Mouse (Mus musculus) heart, embryonic 13.5 days (tissue): ENCODE results near the gene E330009J07Rik. TPM values are rescaled to one million over a fixed set of nuclear protein-coding genes. Genes with fewer than 3 reads are reported as not detected.

Experiments used
- ATAC-seq: fragments of 200-750 bp; cut with Nextera tagmentation; 2 replicates; pipeline ENCODE4 v1.8.0; 2017; ENCODE audit warnings: moderate TSS enrichment; ENCODE audit not compliant: insufficient number of reproducible peaks, low FRiP score, low TSS enrichment; ENCODE audit errors: extremely low read depth
- H3K27ac ChIP-seq: fragments of 300-500 bp; sonication (generic); replicated peaks from 2 replicates; pipeline ENCODE4 v1.5.1; 2015; ENCODE audit warnings: moderate library complexity, mild to moderate bottlenecking, inconsistent platforms
- H3K27me3 ChIP-seq: fragments of 300-500 bp; sonication (generic); replicated peaks from 2 replicates; pipeline ENCODE4 v1.6.1; 2015; ENCODE audit warnings: mild to moderate bottlenecking, inconsistent platforms
- H3K36me3 ChIP-seq: fragments of 300-500 bp; sonication (generic); 2 replicates; pipeline ENCODE4 v1.6.1; 2015; ENCODE audit warnings: mild to moderate bottlenecking, inconsistent platforms
- H3K4me1 ChIP-seq: fragments of 300-500 bp; sonication (generic); 2 replicates; pipeline ENCODE4 v1.6.1; 2015; ENCODE audit warnings: inconsistent platforms
- H3K4me2 ChIP-seq: fragments of 300-500 bp; sonication (generic); 2 replicates; pipeline ENCODE4 v1.6.1; 2015; ENCODE audit warnings: inconsistent platforms, mild to moderate bottlenecking, moderate library complexity
- H3K4me3 ChIP-seq: fragments of 300-500 bp; sonication (generic); 2 replicates; pipeline ENCODE4 v1.5.1; 2015; ENCODE audit warnings: moderate library complexity, mild to moderate bottlenecking, inconsistent platforms
- H3K9ac ChIP-seq: fragments of 300-500 bp; sonication (generic); 2 replicates; pipeline ENCODE4 v1.6.1; 2015; ENCODE audit warnings: inconsistent platforms, mild to moderate bottlenecking, moderate library complexity
- H3K9me3 ChIP-seq: fragments of 300-500 bp; sonication (generic); 2 replicates; pipeline ENCODE4 v1.6.1; 2016; ENCODE audit warnings: inconsistent platforms
- WGBS: fragments of 180-500 bp; shearing (Covaris S2); methylation state at CpG from one replicate; pipeline ENCODE4 v1.1.7; 2015; ENCODE audit warnings: mixed read lengths; 5-methylcytosine and 5-hydroxymethylcytosine counted together
- polyA plus RNA-seq: library from polyadenylated mRNA; unstranded; fragments of >200 nt; fragmentation: Nextera tagmentation; extraction: Ambion mirVana; gene quantifications from 2 replicates; pipeline ENCODE4 v1.2.1, GENCODE M21; 2015

The E330009J07Rik gene
- polyA plus RNA-seq, 1 experiment from 2014 or later = 3.1 TPM

GRCm38 (mm10) chr6:40393213-40393612 lies 42.7 kb downstream of the E330009J07Rik start:
- no peak overlapping the region for H3K4me2 ChIP-seq
- H3K27ac ChIP-seq = no peak overlapping the region
- 0 out of 2 replicates have a peak, but pooled peaks cover under 1% of the 10 kb centered on the region for H3K9me3 ChIP-seq
- no peaks in the 10 kb centered on the region for H3K27me3 ChIP-seq
- peaks cover 30% of the 10 kb centered on the region for H3K36me3 ChIP-seq
- peak; percentile 37; the same call in 1 of the 2 replicates for ATAC-seq
- no peak overlapping the region for H3K9ac ChIP-seq
- no peak overlapping the region for H3K4me3 ChIP-seq
- peaks cover 6% of the 10 kb centered on the region for H3K4me1 ChIP-seq
- 27% methylated on average over 3 of the region's 3 CpGs for WGBS

- Histone ChIP-seq H3K9me3 (no peaks in the 10 kb centered on the region), H3K9ac (no peak overlapping the region), H3K4me3 (no peak overlapping the region), H3K27ac (no peak overlapping the region), H3K27me3 (no peaks in the 10 kb centered on the region), H3K4me2 (no peak overlapping the region), H3K36me3 (peaks cover 22% of the 10 kb centered on the region), H3K4me1 (peaks cover 9% of the 10 kb centered on the region)
- no peak for ATAC-seq
- WGBS = 83% methylated on average over 1 of the region's 1 CpGs
These were observed 45.0 kb downstream of the E330009J07Rik start for GRCm38 (mm10) chr6:40390975-40391374.

- Histone ChIP-seq H3K4me2 (peak overlapping the region; percentile 29), H3K4me1 (peaks cover 9% of the 10 kb centered on the region), H3K27me3 (no peaks in the 10 kb centered on the region), H3K27ac (peak overlapping the region; percentile 20; the same call in 1 of the 2 replicates), H3K36me3 (peaks cover 9% of the 10 kb centered on the region; the same call in 1 of the 2 replicates), H3K9ac (peak overlapping the region; percentile 63), H3K9me3 (no peaks in the 10 kb centered on the region), H3K4me3 (no peak overlapping the region; the same call in 1 of the 2 replicates)
- no peak for ATAC-seq
- WGBS = 17% methylated on average over 4 of the region's 4 CpGs
These were observed 47.3 kb downstream of the E330009J07Rik start for GRCm38 (mm10) chr6:40388660-40389059.

GRCm38 (mm10) chr6:40385682-40386081 lies 50.3 kb downstream of the E330009J07Rik start:
- H3K9me3 ChIP-seq = no peaks in the 10 kb centered on the region
- peaks cover 22% of the 10 kb centered on the region for H3K36me3 ChIP-seq
- ATAC-seq = no peak
- H3K4me3 ChIP-seq = no peak overlapping the region
- no peaks in the 10 kb centered on the region for H3K27me3 ChIP-seq
- H3K27ac ChIP-seq = no peak overlapping the region
- 46% methylated on average over 3 of the region's 3 CpGs for WGBS
- H3K4me1 ChIP-seq = peaks cover 9% of the 10 kb centered on the region
- no peak overlapping the region for H3K4me2 ChIP-seq
- H3K9ac ChIP-seq = no peak overlapping the region

- Histone ChIP-seq H3K4me3 (no peak overlapping the region), H3K27ac (no peak overlapping the region), H3K36me3 (peaks cover 35% of the 10 kb centered on the region), H3K4me2 (no peak overlapping the region), H3K9me3 (no peaks in the 10 kb centered on the region), H3K9ac (no peak overlapping the region), H3K27me3 (no peaks in the 10 kb centered on the region), H3K4me1 (no peaks in the 10 kb centered on the region)
- ATAC-seq = no peak
- 71% methylated on average over 4 of the region's 4 CpGs for WGBS
These were observed 54.0 kb downstream of the E330009J07Rik start for GRCm38 (mm10) chr6:40381908-40382307.

- no peak overlapping the region for H3K4me3 ChIP-seq
- peaks cover 38% of the 10 kb centered on the region for H3K36me3 ChIP-seq
- no peak overlapping the region for H3K9ac ChIP-seq
- H3K27me3 ChIP-seq = no peaks in the 10 kb centered on the region
- ATAC-seq = no peak
- no peaks in the 10 kb centered on the region for H3K9me3 ChIP-seq
- no peak overlapping the region for H3K27ac ChIP-seq
- H3K4me2 ChIP-seq = no peak overlapping the region
- 75% methylated on average over 3 of the region's 3 CpGs for WGBS
- no peaks in the 10 kb centered on the region for H3K4me1 ChIP-seq
These were observed 55.8 kb downstream of the E330009J07Rik start for GRCm38 (mm10) chr6:40380181-40380580.

- ATAC-seq = no peak
- H3K9ac ChIP-seq = no peak overlapping the region
These were observed 64.9 kb downstream of the E330009J07Rik start for GRCm38 (mm10) chr6:40371031-40371430.

GRCm38 (mm10) chr6:40353360-40353759 lies 82.6 kb downstream of the E330009J07Rik start:
- Histone ChIP-seq H3K36me3 (peaks cover 44% of the 10 kb centered on the region), H3K9ac (no peak overlapping the region)

More at GRCm38 (mm10) chr6:40371031-40371430, 64.9 kb downstream of the E330009J07Rik start:
- H3K36me3 ChIP-seq = peaks cover 28% of the 10 kb centered on the region
- H3K9me3 ChIP-seq = no peaks in the 10 kb centered on the region
- no peak overlapping the region for H3K27ac ChIP-seq
- H3K4me3 ChIP-seq = no peak overlapping the region
- H3K4me2 ChIP-seq = no peak overlapping the region
- WGBS = 88% methylated on average over 6 of the region's 6 CpGs
- H3K27me3 ChIP-seq = no peaks in the 10 kb centered on the region
- peaks cover 5% of the 10 kb centered on the region; the same call in 1 of the 2 replicates for H3K4me1 ChIP-seq

More at GRCm38 (mm10) chr6:40353360-40353759, 82.6 kb downstream of the E330009J07Rik start:
- no peaks in the 10 kb centered on the region for H3K9me3 ChIP-seq
- H3K4me1 ChIP-seq = no peaks in the 10 kb centered on the region
- H3K27me3 ChIP-seq = no peaks in the 10 kb centered on the region
- H3K4me2 ChIP-seq = no peak overlapping the region
- WGBS = 91% methylated on average over 7 of the region's 7 CpGs
- no peak for ATAC-seq
- no peak overlapping the region for H3K27ac ChIP-seq
- H3K4me3 ChIP-seq = no peak overlapping the region

Other genes with a start within 250 kb of the E330009J07Rik start
- 33.9 and 40.6 TPM in 2 replicates for gene Agk, start 111.0 kb downstream of the E330009J07Rik start, polyA plus RNA-seq
- not detected in 2 replicates for gene Wee2, start 3.0 kb upstream of the E330009J07Rik start, polyA plus RNA-seq
- 94.1 and 112 TPM in 2 replicates for gene Ssbp1, start 35.2 kb upstream of the E330009J07Rik start, polyA plus RNA-seq
- not detected in 2 replicates for gene Tas2r137, start 55.1 kb upstream of the E330009J07Rik start, polyA plus RNA-seq
- not detected in 2 replicates for gene Tas2r108, start 57.4 kb upstream of the E330009J07Rik start, polyA plus RNA-seq
- not detected in 2 replicates for gene Prss37, start 83.4 kb upstream of the E330009J07Rik start, polyA plus RNA-seq
- gene Olfr461, start 118.9 kb upstream of the E330009J07Rik start, polyA plus RNA-seq = not detected in 2 replicates
- not detected in 2 replicates for gene Olfr460, start 133.4 kb upstream of the E330009J07Rik start, polyA plus RNA-seq
- gene Clec5a, start 149.7 kb upstream of the E330009J07Rik start, polyA plus RNA-seq = 0.47 and 0.53 TPM in 2 replicates
- gene Tas2r138, start 177.2 kb upstream of the E330009J07Rik start, polyA plus RNA-seq = not detected in 2 replicates
- 0.07 and 0.15 TPM in 2 replicates for gene Mgam, start 192.7 kb upstream of the E330009J07Rik start, polyA plus RNA-seq